Mouse (Mus musculus) C2C12 (cell line): ENCODE data around the gene Gsk3b. TPM values are rescaled to one million over a fixed set of nuclear protein-coding genes. Genes with fewer than 3 reads are reported as not detected.

ENCODE experiments used
- H3K27me3 ChIP-seq: one replicate; pipeline ENCODE4 v1.6.1; 2011; ENCODE audit not compliant: control insufficient read depth, insufficient read depth, insufficient read length
- H3K36me3 ChIP-seq: one replicate; pipeline ENCODE4 v1.6.1; 2011; ENCODE audit not compliant: control insufficient read depth, insufficient read depth
- H3K4me3 ChIP-seq: one replicate; pipeline ENCODE4 v1.5.1; 2011; ENCODE audit warnings: mild to moderate bottlenecking, control low read depth; ENCODE audit not compliant: poor library complexity, insufficient read depth, severe bottlenecking
- H3K79me2 ChIP-seq: one replicate; pipeline ENCODE4 v1.6.1; 2011; ENCODE audit not compliant: control insufficient read depth, insufficient read depth
- H3K79me3 ChIP-seq: one replicate; pipeline ENCODE4 v1.6.1; 2011; ENCODE audit warnings: low read depth, control low read depth
- H3ac ChIP-seq: one replicate; pipeline ENCODE3; 2011; ENCODE audit warnings: low read depth; ENCODE audit not compliant: control insufficient read depth, insufficient read length
- CEBPB ChIP-seq: IDR thresholded peaks from one replicate; pipeline ENCODE4 v1.6.1; 2011; ENCODE audit warnings: low read depth, mild to moderate bottlenecking, control low read depth, moderate library complexity
- CTCF ChIP-seq: IDR thresholded peaks from one replicate; pipeline ENCODE4 v1.5.1; 2011; ENCODE audit not compliant: control insufficient read depth, insufficient read depth, insufficient read length
- FOSL1 ChIP-seq: IDR thresholded peaks from one replicate; pipeline ENCODE4 v1.8.0; 2011; ENCODE audit warnings: mild to moderate bottlenecking, low read length; ENCODE audit not compliant: poor library complexity, insufficient read depth, severe bottlenecking
- MAX ChIP-seq: IDR thresholded peaks from one replicate; pipeline ENCODE4 v1.6.1; 2011; ENCODE audit warnings: mild to moderate bottlenecking, control low read depth
- MYOD1 ChIP-seq: IDR thresholded peaks from one replicate; pipeline ENCODE4 v1.6.1; 2011; ENCODE audit warnings: low read depth; ENCODE audit not compliant: control insufficient read depth, insufficient read length
- MYOG ChIP-seq: IDR thresholded peaks from one replicate; pipeline ENCODE4 v1.6.1; 2011; ENCODE audit not compliant: control insufficient read depth, insufficient read length; ENCODE audit errors: extremely low read depth
- USF1 ChIP-seq: IDR thresholded peaks from one replicate; pipeline ENCODE4 v1.6.1; 2011; ENCODE audit warnings: low read depth, mild to moderate bottlenecking, control low read depth, moderate library complexity
- polyA plus RNA-seq: library from polyadenylated mRNA; unstranded; fragments of >200 nt; fragmentation: generic; extraction: Trizol; gene quantifications from one replicate; pipeline ENCODE4 v1.2.1, GENCODE M21; 2012; ENCODE audit warnings: missing spikeins

Gsk3b gene
- polyA plus RNA-seq, 1 experiment: 12.3 TPM

DNA sequence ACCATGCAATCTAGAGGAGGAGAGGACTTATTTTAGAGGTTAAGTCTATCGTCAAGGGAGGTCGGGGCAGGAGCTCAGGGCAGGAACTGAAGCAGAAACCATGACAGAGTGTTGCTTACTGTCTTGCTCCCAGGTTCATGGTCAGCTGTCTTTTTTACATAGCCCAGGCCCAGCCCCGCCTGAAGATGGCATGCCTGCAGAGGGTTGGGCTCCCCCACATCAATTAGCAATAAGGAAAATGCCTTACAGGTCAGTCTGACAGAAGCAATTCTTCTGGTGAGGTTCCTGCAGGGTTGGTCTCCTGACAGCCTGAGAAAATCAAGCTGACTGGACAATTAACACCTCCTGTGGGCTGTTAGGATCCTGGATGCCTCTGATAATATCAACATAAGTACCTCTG, 182.8 kb downstream of the Gsk3b start:
- TF ChIP-seq USF1: peak; percentile 38
- TF ChIP-seq CEBPB: no peak
- Histone ChIP-seq H3K4me3 (no peak overlapping the region), H3K36me3 (no peaks in the 10 kb centered on the region)

DNA sequence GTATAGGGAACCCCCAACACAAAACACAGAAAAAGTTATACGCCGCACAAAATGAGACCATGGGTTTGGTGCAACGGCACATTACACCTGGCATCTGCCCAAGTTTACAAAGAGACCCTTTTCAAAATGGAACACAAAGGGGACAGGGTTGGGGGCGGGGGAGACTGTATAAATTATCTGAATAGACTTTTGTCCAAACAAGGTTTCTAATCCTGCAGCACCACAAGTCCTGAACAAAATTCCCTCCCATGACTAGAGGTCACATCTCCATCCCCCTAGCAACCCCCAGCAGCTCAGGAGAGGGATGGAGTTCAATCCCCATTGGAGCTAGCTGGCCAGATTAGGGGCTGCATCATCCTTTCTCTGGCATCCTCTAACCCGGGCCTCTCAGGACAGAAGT, 183.7 kb downstream of the Gsk3b start:
- H3K4me3 ChIP-seq: no peak overlapping the region
- TF ChIP-seq MAX: no peak
- no peak for TF ChIP-seq FOSL1
- TF ChIP-seq MYOD1: no peak
- no peak for TF ChIP-seq USF1
- TF ChIP-seq CTCF: no peak
- no peak for TF ChIP-seq CEBPB
- no peak for TF ChIP-seq MYOG

More for the DNA sequence above, 182.8 kb downstream of the Gsk3b start:
- Histone ChIP-seq H3K27me3 (no peaks in the 10 kb centered on the region), H3K79me3 (no peaks in the 10 kb centered on the region), H3K79me2 (no peaks in the 10 kb centered on the region), H3ac (no peak overlapping the region)

DNA sequence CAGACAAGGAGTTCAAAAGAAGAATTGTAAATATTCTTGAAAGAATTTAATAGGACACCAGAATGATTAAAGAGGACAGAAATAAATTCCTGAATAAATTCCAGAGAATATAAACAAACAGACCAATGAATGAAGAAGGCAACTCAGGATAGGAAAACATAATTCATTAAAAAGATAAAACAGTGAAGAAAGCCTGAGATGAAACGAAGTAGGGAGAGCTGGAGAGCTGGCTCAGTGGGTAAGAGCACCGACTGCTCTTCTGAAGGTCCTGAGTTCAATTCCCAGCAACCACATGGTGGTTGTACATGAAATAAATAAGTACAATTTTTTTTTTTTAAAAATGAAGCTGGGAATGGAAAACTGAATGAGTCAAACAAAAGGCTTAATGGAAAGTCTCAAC, 185.9 kb downstream of the Gsk3b start:
- Histone ChIP-seq H3K79me2 (no peaks in the 10 kb centered on the region), H3K36me3 (no peaks in the 10 kb centered on the region), H3K4me3 (no peak overlapping the region), H3K27me3 (no peaks in the 10 kb centered on the region), H3K79me3 (no peaks in the 10 kb centered on the region), H3ac (no peak overlapping the region)
- TF ChIP-seq CTCF: no peak
- TF ChIP-seq MAX: no peak
- TF ChIP-seq FOSL1: no peak
- no peak for TF ChIP-seq MYOD1
- no peak for TF ChIP-seq CEBPB
- no peak for TF ChIP-seq MYOG
- TF ChIP-seq USF1: no peak

More for the DNA sequence above, 183.7 kb downstream of the Gsk3b start:
- Histone ChIP-seq H3K79me2 (no peaks in the 10 kb centered on the region), H3ac (no peak overlapping the region), H3K36me3 (no peaks in the 10 kb centered on the region), H3K79me3 (no peaks in the 10 kb centered on the region), H3K27me3 (no peaks in the 10 kb centered on the region)

DNA sequence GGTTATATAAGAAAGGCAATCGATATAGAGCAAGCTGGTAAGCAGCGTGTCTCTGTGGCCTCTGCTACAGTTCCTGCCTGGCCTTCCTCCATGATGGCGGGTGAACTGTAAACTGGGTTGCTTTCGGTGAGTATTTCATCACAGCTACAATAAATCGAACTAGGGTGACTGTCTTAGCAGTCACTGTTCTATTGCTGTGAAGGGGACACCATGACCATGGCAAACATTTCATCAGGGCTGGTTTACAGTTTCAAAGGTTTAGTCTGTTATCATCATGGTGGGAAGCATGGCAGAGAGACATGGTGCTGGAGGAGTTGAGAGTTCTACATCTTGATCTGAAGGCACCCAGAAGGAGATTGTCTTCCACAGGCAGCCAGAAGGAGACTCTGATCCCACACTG, 191.0 kb downstream of the Gsk3b start:
- Histone ChIP-seq H3K79me3 (no peaks in the 10 kb centered on the region), H3ac (no peak overlapping the region), H3K27me3 (no peaks in the 10 kb centered on the region), H3K36me3 (no peaks in the 10 kb centered on the region), H3K79me2 (no peaks in the 10 kb centered on the region), H3K4me3 (no peak overlapping the region)
- TF ChIP-seq MAX: no peak
- TF ChIP-seq USF1: no peak
- TF ChIP-seq CTCF: no peak
- TF ChIP-seq FOSL1: no peak
- TF ChIP-seq MYOD1: no peak
- TF ChIP-seq CEBPB: no peak
- TF ChIP-seq MYOG: no peak

DNA sequence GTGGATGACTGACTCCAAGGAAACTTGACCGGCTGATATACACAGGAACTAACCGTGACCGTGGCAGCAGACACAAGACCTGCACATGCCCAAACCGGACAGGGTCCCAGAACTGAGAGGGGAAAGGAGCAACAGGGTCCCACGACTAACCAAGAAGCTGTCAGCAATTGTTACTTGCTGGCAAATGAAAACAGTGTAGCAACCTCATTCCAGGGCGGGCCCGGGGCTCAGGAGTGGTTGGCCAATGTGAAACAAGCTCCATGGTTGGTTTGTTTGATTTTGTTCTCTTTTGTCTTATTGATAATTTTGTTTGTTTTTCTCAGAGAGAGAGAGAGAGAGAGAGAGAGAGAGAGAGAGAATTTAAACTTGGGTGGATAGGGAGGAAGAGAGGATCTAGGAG, 192.2 kb downstream of the Gsk3b start:
- TF ChIP-seq CEBPB (no peak), FOSL1 (no peak), MYOD1 (no peak)
- no peaks in the 10 kb centered on the region for H3K79me2 ChIP-seq

DNA sequence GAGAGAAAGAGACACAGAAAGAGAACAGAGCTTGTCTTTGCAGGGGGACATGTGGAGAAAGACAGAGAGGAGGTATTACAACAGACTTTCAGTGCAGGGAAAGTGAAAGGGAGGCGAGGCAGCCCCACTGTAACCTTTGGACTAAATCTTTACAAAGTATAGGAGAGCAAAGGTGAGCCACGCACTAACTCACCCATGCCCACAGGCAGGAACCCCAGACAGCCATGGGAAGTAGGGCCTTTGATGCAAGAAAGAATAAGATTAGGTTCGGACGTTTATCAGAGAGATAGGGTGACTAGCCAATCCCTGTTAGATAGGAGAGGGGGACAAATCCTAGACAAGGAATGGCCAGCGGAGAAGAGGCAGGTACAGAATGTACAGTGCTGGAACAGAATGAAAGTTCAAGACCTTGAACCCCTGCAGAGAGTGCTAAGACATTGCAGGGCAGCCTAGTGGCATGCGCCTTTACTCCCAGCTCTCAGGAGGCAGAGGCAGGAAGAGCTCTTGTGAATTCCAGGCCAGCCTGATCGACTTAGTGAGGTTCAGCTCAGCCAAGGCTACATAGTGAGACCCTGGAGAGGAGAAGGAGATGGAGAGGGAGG, 193.9 kb downstream of the Gsk3b start:
- no peak for TF ChIP-seq CTCF
- TF ChIP-seq FOSL1: no peak
- TF ChIP-seq CEBPB: no peak
- TF ChIP-seq USF1: no peak
- H3K4me3 ChIP-seq: no peak overlapping the region
- H3ac ChIP-seq: no peak overlapping the region
- no peaks in the 10 kb centered on the region for H3K36me3 ChIP-seq
- no peaks in the 10 kb centered on the region for H3K27me3 ChIP-seq
- H3K79me3 ChIP-seq: no peaks in the 10 kb centered on the region
- H3K79me2 ChIP-seq: no peaks in the 10 kb centered on the region

More for the DNA sequence above, 192.2 kb downstream of the Gsk3b start:
- Histone ChIP-seq H3K27me3 (no peaks in the 10 kb centered on the region), H3K79me3 (no peaks in the 10 kb centered on the region), H3K36me3 (no peaks in the 10 kb centered on the region), H3K4me3 (no peak overlapping the region), H3ac (no peak overlapping the region)
